Mouse (Mus musculus) left cerebral cortex, adult 8-10 months (tissue): ENCODE data around the gene Dpy30. TPM values are rescaled to one million over a fixed set of nuclear protein-coding genes. Genes with fewer than 3 reads are reported as not detected.

Experiments
- DNase-seq, 2 experiments: peaks; one replicate each; pipeline ENCODE4 v3.0.0; 2022; ENCODE audit warnings: low spot score in 2 of 2
- total RNA-seq, 4 experiments: library from RNA; stranded (reverse); gene quantifications; 2 replicates each; pipeline ENCODE4 v1.2.4; 2022

Dpy30 gene
- total RNA-seq, 4 experiments from 2014 or later: 46.1 to 50.2 (median 48.4) TPM

DNA sequence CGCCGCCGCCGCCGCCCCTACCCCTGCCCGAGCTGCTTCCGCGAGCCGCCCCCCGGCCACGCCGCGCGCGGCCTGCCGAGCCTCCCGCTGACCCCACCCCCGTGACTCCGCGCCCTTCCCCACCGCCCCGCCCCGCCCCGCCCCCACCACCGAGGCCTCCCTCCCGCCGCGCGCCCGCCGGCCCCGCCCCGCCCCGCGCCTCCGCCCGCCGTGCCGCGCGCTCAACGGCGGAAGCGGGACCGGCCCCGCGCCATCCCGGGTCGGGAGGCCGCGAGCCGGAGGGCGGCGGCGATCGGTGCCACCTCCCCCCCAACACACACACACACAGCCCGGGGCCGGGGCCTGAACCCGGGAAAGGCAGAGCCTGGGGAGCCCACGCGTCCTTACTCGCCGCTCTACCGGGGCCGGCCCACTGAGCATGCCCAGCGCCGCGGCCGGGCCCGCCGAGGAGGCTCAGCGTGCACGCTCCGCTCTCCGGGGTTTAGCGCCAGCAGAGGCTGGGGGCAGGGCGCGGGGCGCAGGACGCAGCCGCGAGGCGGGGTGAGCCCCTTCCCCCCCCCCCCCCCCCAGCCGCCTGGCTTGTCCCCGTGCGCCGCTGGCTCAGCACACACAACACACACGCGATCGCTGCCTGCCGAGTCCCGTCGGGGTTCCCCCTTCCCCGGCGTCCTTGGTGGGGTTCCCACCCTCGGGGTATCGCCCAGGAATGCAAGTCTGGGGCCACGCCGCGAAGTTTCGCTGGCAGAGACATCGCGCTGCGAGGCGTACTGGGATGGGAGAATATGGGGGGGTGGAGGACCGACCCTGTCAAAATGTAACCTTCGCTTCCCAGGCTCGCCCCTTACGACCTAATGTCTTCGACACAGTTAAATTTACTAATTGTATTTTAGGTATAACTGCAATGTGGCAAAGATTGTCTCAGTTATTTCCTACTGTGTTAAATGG is 28.4 kb downstream of the Dpy30 start, which contains the start of gene Memo1:
Gene Memo1 (minus strand): TSS at position 496 of the 945 bp plus-strand sequence.
- DNase-seq: peak; percentile 59 to 85

DNA sequence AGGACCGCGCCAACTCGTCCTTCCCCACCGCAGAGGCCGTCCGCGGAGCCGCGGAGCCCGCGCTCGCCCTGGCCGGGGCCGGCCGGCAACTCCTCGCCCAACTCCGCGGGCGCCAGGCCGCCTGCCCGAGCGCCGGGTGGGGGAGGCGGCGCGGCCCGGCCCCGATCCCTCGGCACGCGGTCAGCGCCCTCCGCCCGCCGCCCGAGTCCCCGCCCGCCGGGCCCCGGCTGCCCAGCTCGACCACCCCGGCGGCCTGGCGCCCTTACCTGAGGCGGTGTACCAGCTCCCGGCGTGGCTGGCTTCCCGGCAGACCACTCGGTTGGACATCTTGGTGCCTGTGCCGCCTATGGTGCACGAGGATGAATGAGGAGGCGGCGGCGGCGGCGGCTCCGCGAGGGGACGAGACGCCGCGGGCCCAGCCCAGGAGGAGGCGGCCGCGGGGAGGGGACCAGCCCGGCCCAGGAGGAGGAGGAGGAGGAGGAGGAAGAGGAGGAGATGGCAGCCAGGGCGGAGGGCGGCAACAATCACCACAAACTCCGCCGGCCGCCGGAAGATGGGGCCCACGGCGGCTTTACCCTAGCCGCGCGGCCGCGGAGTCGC is 29.2 kb downstream of the Dpy30 start:
- DNase-seq: peak; percentile 35 to 69

DNA sequence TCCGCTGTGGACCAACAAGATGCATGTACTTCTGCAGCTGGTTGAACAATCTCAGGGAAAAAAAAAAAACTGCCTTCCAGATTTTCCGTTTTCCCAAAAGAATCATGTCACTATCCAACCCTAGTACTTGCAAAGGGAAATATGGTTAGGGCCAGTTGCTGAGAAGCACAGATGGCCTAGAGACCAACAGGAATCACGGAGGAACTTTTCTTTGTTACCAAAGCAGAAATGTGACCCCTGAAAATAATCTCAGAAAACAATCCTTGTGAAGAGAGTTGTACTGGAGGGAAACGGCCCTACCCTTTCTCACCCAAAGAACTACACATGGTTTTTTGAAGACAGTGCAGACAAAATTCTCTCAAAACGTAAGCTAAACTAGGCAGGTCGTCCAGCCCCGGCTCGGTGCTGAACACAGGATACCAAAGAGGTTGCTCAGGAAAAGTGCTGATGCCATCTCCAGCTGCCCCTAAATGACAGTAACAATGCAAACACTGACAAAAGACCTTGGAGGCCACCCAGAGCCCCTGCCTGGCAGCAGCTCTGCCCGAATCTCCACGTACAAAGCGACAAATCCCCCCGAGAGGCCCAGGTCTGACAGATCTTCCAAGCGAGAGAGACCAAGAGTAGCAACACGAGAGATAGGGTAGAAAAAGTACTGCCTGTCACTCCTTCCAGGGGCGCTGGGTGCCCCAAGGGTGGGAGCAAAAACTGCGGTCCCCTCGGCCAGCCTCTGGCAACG is 29.9 kb downstream of the Dpy30 start:
- peak in 1 of 2 experiments; percentile 29 for DNase-seq

GRCm38 (mm10) chr17:74291640-74292361 is 31.9 kb downstream of the Dpy30 start:
- DNase-seq: no peak

GRCm38 (mm10) chr17:74290869-74291268 is 32.9 kb downstream of the Dpy30 start:
- DNase-seq: no peak

GRCm38 (mm10) chr17:74290198-74290597 is 33.5 kb downstream of the Dpy30 start:
- DNase-seq: no peak

GRCm38 (mm10) chr17:74288626-74289025 is 35.1 kb downstream of the Dpy30 start:
- DNase-seq: no peak

DNA sequence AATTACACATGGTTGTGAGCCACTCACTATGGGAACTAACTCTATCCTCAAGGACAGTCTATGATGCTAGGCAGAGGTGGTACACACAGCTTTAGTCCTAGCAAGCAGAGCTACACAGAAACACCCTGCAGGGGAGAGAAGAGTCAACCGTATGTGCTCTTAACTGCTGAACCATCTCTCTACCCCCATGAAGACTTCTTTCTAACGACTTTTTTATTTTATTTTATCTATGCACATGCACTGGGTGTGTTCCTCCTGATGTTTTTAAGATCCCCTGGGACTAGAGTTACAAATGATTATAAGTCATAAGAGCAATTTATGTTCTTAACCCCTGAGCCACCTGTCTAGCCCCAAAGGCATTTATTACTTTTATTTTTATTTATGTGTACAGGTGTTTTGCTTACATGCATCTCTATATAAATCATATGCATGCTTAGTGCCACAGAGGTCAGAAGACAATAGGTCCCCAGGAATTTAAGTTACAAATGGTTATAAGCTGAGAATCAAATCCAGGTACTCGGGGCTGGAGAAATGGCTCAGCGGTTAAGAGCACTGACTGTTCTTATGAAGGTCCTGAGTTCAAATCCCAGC is 37.5 kb downstream of the Dpy30 start:
- DNase-seq: no peak

GRCm38 (mm10) chr17:74285730-74286129 is 38.0 kb downstream of the Dpy30 start:
- DNase-seq: no peak

DNA sequence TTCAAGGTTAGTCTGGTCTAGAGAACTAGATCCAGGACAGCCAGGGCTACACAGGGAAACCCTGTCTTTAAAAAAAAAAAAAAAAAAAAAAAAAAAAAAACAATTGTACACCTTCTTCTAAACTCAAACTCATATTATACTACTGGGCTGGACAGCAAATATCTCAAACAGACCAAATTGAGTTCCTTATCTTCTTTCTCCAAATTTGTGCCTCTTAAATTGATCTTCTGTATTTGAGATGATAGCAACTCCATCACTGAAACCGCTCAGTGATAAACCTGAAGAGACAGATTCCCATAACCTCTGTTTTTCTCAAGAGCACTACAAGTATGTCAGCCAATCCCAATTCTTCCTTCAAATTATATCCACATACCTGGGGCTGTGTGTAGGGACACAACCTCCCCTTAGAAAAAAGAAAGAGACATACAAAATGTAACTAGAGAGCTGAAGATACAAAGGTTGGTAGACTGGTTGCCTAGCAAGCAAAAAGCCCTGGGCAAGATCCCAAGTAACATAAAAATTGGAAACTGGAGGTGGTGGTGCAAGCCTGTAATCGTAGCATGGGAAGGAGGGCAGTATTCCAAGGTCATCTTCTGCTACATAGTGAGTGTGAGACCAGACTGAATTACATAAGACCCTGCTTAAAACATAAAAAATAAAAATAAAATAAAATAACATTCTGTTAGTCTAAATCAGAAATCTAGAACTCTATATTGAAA is 39.2 kb downstream of the Dpy30 start:
- DNase-seq: no peak

DNA sequence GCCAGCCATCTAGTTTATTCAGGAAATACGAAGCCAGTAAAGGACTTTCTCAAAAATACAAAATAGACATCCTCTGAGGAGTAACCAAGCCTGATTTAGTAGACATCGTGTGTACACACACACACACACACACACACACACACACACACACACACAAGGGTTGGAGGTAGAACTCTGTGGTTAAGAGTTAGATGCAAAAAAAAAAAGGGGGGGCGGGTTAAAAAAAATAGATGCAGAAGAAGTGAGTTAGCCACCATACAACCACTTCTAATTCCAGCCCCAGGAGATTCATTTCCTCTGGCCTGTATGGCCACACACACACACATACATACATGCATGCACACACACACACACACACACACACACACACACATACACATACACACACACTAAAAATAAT is 41.7 kb downstream of the Dpy30 start:
- DNase-seq: no peak

DNA sequence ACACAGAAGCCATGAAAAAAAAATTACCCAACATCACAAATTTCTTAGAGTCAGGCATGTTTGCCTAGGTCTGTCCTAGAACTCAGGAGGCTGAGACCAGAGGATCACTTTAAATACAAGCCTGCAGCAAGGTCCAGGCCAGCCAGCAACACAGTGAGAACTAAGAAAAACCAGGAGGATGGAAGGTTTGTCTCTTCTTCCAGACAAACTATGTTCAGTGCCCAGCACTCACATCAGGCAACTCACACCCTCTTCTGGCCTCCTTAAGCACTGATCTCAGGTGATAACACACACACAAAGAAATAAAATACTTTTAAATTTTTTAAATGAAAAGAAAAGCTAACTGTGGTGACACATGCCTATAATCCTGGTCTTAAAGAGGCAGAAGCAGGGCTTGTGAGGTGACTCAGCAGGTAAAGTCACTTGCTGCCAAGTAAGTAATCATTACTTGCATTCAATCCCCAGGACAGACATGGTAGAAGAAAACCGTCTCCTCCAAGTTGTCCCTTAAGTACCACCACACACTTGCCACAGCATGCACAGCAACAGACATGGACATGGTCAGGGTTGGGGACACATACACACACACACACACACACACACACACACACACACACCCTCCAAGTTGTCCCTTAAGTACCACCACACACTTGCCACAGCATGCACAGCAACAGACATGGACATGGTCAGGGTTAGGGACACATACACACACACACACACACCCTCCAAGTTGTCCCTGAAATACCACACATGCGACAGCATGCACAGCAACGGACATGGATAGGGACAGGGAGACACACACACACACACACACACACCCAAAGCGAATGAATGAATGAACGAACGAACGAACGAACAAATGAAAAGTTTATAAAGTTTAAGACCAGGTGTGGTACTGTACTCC is 44.5 kb downstream of the Dpy30 start:
- DNase-seq: no peak

DNA sequence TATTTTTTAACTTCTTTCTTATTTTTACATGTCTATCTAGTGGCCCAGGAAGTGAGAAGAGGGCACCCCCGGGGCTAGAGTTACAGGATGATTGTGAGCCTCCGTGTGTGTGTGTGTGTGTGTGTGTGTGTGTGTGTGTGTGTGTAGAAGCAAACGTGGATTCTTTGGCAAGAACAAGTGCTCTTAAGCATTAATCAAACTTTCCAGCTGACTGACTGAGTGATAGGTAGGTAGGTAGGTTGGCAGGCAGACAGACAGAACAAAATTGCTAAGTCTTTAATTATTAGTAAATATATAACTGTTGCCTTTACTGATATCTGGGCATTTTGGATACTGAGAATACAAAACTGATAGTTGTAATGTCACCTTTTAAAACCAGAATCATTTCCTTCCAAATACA is 49.3 kb downstream of the Dpy30 start:
- no peak for DNase-seq

- DNase-seq: no peak
Measured at GRCm38 (mm10) chr17:74272683-74273205, 51.0 kb downstream of the Dpy30 start.

DNA sequence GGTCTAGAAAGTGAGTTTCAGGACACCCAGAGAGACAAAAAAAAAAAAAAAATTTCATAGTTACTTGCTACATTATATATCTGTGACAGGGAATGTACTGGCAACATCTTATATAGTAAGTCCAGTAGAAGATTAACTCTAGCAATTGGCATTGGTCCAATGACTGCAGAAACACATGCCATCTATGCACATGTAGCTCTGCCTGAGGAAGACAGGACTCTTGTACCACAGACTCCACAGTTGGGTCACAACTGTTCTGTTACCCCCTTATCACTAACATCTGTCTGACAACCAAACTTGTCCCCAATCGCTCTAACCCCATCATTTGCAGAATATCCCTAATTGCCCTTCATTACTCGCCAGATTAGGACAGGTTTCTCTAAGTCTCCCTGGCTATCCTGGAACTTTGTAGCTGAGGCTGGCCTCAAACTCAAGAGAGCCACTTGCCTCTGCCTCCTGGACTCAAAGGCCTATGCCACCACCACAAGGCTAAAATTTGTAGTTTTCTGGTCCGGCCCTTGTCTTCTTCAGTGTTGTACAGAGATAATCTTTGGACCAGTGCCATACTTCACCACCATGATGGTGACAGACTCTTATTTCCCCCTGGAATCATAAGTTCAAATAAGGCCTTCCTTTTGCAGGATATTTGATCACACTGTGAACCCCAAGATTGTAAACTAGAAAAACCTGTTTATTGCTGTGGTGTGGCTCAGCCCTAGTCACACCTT is 52.0 kb downstream of the Dpy30 start:
- no peak for DNase-seq

DNA sequence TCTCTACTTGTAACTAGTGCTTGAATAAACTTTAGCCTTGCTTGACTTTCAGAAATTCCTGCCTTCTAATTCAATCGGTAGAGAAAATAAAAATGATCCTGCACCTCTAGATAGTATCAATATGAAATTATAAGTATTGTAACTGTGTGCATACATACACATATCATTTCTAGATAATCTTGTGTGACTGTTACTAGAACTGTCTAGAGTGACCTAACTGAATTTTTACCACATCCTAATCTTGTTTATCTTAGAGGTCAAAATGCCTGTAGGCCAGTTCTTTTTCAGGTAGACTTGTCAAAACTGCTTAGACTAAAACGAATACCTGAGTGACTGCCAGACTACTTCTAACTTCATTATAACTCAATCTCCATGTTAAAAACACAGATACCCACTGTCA is 53.5 kb downstream of the Dpy30 start:
- DNase-seq: no peak

DNA sequence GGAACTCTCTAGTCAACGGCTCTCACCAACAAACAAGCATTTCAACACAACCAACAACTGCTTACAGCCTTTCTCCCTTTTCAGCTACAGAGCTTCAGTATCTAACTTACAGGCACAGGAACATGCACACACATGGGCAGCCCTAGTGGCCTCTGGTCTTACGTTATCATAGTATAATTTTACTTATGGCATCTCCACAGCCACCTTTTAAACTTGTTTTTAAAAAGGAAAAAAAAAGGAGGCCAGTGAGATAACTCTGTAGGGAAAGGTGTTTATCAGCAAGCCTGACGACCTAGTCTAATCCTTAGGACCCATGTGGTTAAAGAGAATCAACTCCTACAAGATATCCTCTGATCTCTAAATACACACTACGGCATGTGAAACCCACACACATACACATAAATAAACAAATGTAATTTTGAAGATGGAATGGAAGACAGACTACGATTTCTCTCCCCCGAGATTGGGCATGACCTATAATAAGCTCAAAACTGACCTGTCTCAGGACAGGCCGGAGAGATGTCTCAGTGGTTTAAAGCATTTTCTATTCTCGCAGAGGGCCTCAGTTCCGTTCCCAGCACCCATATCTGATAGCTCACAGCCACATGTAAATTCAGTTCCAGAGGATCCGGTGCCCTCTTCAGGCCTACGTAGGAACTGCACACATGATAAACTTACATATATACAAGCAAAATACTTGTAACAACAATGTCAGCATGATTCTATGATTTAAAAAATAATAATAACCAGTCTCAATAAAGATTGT is 56.1 kb downstream of the Dpy30 start:
- DNase-seq: no peak
